Mouse (Mus musculus) forebrain, embryonic 15.5 days (tissue): ENCODE measurements at regions not wholly inside any gene's neighbourhood (a gene's known extent, or its start where the extent isn't known, plus 50 kb on each side); places are given as distances from the start of the nearest gene placed in this dataset. TPM values are rescaled to one million over a fixed set of nuclear protein-coding genes. Genes with fewer than 3 reads are reported as not detected.

ENCODE experiments used
- ATAC-seq: fragments of 200-750 bp; cut with Nextera tagmentation; replicated peaks from 2 replicates; pipeline ENCODE4 v1.8.0; 2017; ENCODE audit warnings: mild to moderate bottlenecking, moderate TSS enrichment, moderate library complexity
- H3K27ac ChIP-seq: fragments of 300-500 bp; sonication (generic); replicated peaks from 2 replicates; pipeline ENCODE4 v1.5.1; 2015; ENCODE audit warnings: mild to moderate bottlenecking, inconsistent platforms
- H3K27me3 ChIP-seq: fragments of 300-500 bp; sonication (generic); 2 replicates; pipeline ENCODE4 v1.6.1; 2015; ENCODE audit warnings: inconsistent platforms
- H3K36me3 ChIP-seq: fragments of 300-500 bp; sonication (generic); 2 replicates; pipeline ENCODE4 v1.6.1; 2015; ENCODE audit warnings: mild to moderate bottlenecking, inconsistent platforms
- H3K4me1 ChIP-seq: fragments of 300-500 bp; sonication (generic); 2 replicates; pipeline ENCODE4 v1.6.1; 2015; ENCODE audit warnings: inconsistent platforms
- H3K4me2 ChIP-seq: fragments of 300-500 bp; sonication (generic); replicated peaks from 2 replicates; pipeline ENCODE4 v1.6.1; 2015; ENCODE audit warnings: mild to moderate bottlenecking, inconsistent platforms
- H3K4me3 ChIP-seq: fragments of 300-500 bp; sonication (generic); 2 replicates; pipeline ENCODE4 v1.5.1; 2015; ENCODE audit warnings: mild to moderate bottlenecking, inconsistent platforms
- H3K9ac ChIP-seq: fragments of 300-500 bp; sonication (generic); replicated peaks from 2 replicates; pipeline ENCODE4 v1.6.1; 2015; ENCODE audit warnings: mild to moderate bottlenecking, inconsistent platforms
- H3K9me3 ChIP-seq: fragments of 300-500 bp; sonication (generic); 2 replicates; pipeline ENCODE4 v1.6.1; 2016; ENCODE audit warnings: inconsistent platforms
- WGBS: fragments of 180-500 bp; shearing (Covaris S2); methylation state at CpG from one replicate; pipeline ENCODE4 v1.1.7; 2015; ENCODE audit warnings: mixed read lengths; 5-methylcytosine and 5-hydroxymethylcytosine counted together
- microRNA-seq: library from miRNA; unstranded; fragments of <30 nt; microRNA quantifications from one replicate; pipeline ENCODE4, GENCODE M21; 2016

- no peak overlapping the region for H3K27ac ChIP-seq
- no peak overlapping the region for H3K4me3 ChIP-seq
- H3K4me2 ChIP-seq: no peak overlapping the region
- no peak overlapping the region for H3K9ac ChIP-seq
- H3K4me1 ChIP-seq: peaks cover 3% of the 10 kb centered on the region; the same call in 1 of the 2 replicates
- H3K27me3 ChIP-seq: no peaks in the 10 kb centered on the region
- ATAC-seq: no peak
- WGBS: 58% methylated on average over 2 of the region's 2 CpGs
- no peaks in the 10 kb centered on the region for H3K36me3 ChIP-seq
- H3K9me3 ChIP-seq: no peaks in the 10 kb centered on the region
Observed at GRCm38 (mm10) chr11:37442781-37443180, 207.0 kb upstream of the Tenm2 start.

- no peak overlapping the region for H3K4me2 ChIP-seq
- H3K36me3 ChIP-seq: no peaks in the 10 kb centered on the region
- no peak overlapping the region for H3K27ac ChIP-seq
- no peaks in the 10 kb centered on the region for H3K27me3 ChIP-seq
- peaks cover 6% of the 10 kb centered on the region; the same call in 1 of the 2 replicates for H3K4me1 ChIP-seq
- WGBS: 46% methylated on average over 2 of the region's 2 CpGs
- H3K4me3 ChIP-seq: no peak overlapping the region
- no peaks in the 10 kb centered on the region for H3K9me3 ChIP-seq
- H3K9ac ChIP-seq: no peak overlapping the region
- no peak for ATAC-seq
Observed at GRCm38 (mm10) chr11:37434600-37434999, 198.8 kb upstream of the Tenm2 start.

- H3K27ac ChIP-seq: no peak overlapping the region
- no peak overlapping the region for H3K4me3 ChIP-seq
- H3K36me3 ChIP-seq: no peaks in the 10 kb centered on the region
- no peaks in the 10 kb centered on the region for H3K27me3 ChIP-seq
- H3K9me3 ChIP-seq: no peaks in the 10 kb centered on the region
- H3K9ac ChIP-seq: no peak overlapping the region
- no peak overlapping the region for H3K4me2 ChIP-seq
- peaks cover 10% of the 10 kb centered on the region for H3K4me1 ChIP-seq
- WGBS: 3% methylated on average over 5 of the region's 5 CpGs
- peak; percentile 58 for ATAC-seq
Observed at GRCm38 (mm10) chr11:37424312-37425169, 188.8 kb upstream of the Tenm2 start.

- no peak for ATAC-seq
- Histone ChIP-seq H3K9me3 (no peaks in the 10 kb centered on the region), H3K36me3 (no peaks in the 10 kb centered on the region), H3K4me2 (no peak overlapping the region), H3K4me3 (no peak overlapping the region), H3K27ac (no peak overlapping the region), H3K9ac (no peak overlapping the region), H3K27me3 (no peaks in the 10 kb centered on the region), H3K4me1 (no peaks in the 10 kb centered on the region)
- 91% methylated on average over 3 of the region's 3 CpGs for whole genome bisulfite sequencing
Observed at GRCm38 (mm10) chr11:37412868-37413267, 177.1 kb upstream of the Tenm2 start.

- no peak overlapping the region for H3K4me2 ChIP-seq
- H3K27ac ChIP-seq: no peak overlapping the region
- H3K36me3 ChIP-seq: no peaks in the 10 kb centered on the region
- no peak for ATAC-seq
- no peaks in the 10 kb centered on the region for H3K4me1 ChIP-seq
- H3K9me3 ChIP-seq: no peaks in the 10 kb centered on the region
- H3K9ac ChIP-seq: no peak overlapping the region
- no peaks in the 10 kb centered on the region for H3K27me3 ChIP-seq
- 62% methylated on average over 1 of the region's 1 CpGs for WGBS
- no peak overlapping the region for H3K4me3 ChIP-seq
Observed at GRCm38 (mm10) chr11:37367971-37368370, 132.2 kb upstream of the Tenm2 start.

GRCm38 (mm10) chr11:37364430-37364829 is 128.7 kb upstream of the Tenm2 start:
- 77% methylated on average over 2 of the region's 2 CpGs for WGBS
- Histone ChIP-seq H3K27me3 (no peaks in the 10 kb centered on the region), H3K4me1 (no peaks in the 10 kb centered on the region), H3K9me3 (no peaks in the 10 kb centered on the region), H3K4me2 (no peak overlapping the region), H3K4me3 (no peak overlapping the region), H3K9ac (no peak overlapping the region), H3K27ac (no peak overlapping the region), H3K36me3 (no peaks in the 10 kb centered on the region)
- 0 out of 2 replicates have a peak, but pooled peaks have one; percentile 35 for ATAC-seq

GRCm38 (mm10) chr11:37355074-37355473 is 119.3 kb upstream of the Tenm2 start:
- ATAC-seq: no peak
- Histone ChIP-seq H3K9ac (no peak overlapping the region), H3K4me2 (no peak overlapping the region), H3K27ac (no peak overlapping the region), H3K4me3 (no peak overlapping the region), H3K36me3 (no peaks in the 10 kb centered on the region), H3K9me3 (no peaks in the 10 kb centered on the region), H3K4me1 (no peaks in the 10 kb centered on the region), H3K27me3 (no peaks in the 10 kb centered on the region)
- 34% methylated on average over 2 of the region's 2 CpGs for WGBS

- H3K4me3 ChIP-seq: no peak overlapping the region
Observed at GRCm38 (mm10) chr11:37309691-37310090, 73.9 kb upstream of the Tenm2 start.

GRCm38 (mm10) chr11:37306656-37307055 is 70.9 kb upstream of the Tenm2 start:
- Histone ChIP-seq H3K4me3 (no peak overlapping the region), H3K9me3 (no peaks in the 10 kb centered on the region), H3K36me3 (no peaks in the 10 kb centered on the region), H3K4me1 (0 out of 2 replicates have a peak, but pooled peaks cover 3% of the 10 kb centered on the region), H3K27me3 (no peaks in the 10 kb centered on the region), H3K4me2 (no peak overlapping the region), H3K27ac (no peak overlapping the region), H3K9ac (no peak overlapping the region)
- WGBS: 67% methylated on average over 2 of the region's 2 CpGs
- ATAC-seq: no peak

More at GRCm38 (mm10) chr11:37309691-37310090, 73.9 kb upstream of the Tenm2 start:
- H3K9me3 ChIP-seq: no peaks in the 10 kb centered on the region
- H3K27me3 ChIP-seq: no peaks in the 10 kb centered on the region
- 0 out of 2 replicates have a peak, but pooled peaks cover 3% of the 10 kb centered on the region for H3K4me1 ChIP-seq
- H3K4me2 ChIP-seq: no peak overlapping the region
- H3K36me3 ChIP-seq: no peaks in the 10 kb centered on the region
- WGBS: 63% methylated on average over 2 of the region's 2 CpGs
- ATAC-seq: no peak
- H3K9ac ChIP-seq: no peak overlapping the region
- no peak overlapping the region for H3K27ac ChIP-seq

Small RNA genes in the stretch of these regions (microRNA-seq; reads per million reads assigned to microRNA genes)
- gene Gm25693: not detected
